Mouse (Mus musculus) thymus, postnatal 4 days (tissue): ENCODE data around the gene Mpp3.
"Not testable (repeated sequence)": the region's sequence is repeated elsewhere in the genome, so short reads cannot be mapped to it uniquely, and the experiment has no call there.

Experiments
- DNase-seq: peaks from one replicate; pipeline ENCODE4 v3.0.0; 2021

The Mpp3 gene

DNA sequence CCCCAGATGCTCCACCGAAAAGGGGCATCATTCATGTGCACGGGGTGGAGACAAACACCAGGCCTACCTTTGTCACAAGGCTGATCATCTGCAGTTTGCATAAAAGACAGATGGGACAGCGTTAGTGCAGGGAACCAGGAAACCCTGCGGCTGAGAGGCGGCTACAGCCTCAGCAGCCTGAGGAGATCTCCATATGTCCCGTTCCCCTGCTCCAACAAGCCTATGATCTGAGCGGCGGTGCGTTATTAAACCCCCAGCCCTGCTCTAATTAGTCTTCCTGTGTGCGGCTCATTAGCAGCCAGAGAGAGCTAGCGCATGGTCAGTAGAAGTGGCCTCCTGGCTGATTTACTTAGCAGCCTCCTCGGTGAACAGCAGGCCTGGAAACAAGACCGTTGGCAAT, 18.1 kb downstream of the Mpp3 start:
- no peak for DNase-seq

DNA sequence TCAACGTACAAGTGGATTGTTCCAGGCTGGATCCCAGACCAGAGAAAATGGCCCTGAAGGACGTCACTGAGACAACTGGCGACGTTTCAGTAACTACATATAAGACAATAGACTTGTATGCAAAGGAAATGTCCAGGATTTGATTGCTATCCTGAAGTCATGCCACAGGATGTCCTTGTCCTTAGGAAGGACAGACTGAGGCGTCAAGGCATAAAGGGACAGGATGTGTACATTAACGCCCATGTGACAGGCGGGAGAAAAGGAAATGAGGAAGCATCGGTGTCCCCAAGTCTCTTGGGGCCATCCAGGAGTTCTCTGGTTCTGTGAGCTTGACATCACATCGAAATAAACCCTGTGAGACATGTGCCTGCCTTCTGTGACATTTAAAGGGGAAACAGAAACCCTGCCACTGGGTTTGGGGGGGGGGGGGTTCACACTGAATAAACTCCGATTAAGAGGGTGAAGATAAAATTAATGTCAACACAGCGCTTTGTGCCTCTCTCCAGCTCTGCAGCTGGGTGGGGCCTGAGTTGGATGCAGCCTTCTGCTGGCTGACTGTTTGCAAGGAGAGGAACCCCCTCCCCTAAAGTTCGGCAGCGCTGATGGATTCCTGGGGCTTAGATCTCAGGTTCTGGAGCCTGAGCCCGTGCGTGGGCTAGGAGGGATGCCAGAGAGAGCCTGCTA, 19.2 kb downstream of the Mpp3 start:
- no peak for DNase-seq

DNA sequence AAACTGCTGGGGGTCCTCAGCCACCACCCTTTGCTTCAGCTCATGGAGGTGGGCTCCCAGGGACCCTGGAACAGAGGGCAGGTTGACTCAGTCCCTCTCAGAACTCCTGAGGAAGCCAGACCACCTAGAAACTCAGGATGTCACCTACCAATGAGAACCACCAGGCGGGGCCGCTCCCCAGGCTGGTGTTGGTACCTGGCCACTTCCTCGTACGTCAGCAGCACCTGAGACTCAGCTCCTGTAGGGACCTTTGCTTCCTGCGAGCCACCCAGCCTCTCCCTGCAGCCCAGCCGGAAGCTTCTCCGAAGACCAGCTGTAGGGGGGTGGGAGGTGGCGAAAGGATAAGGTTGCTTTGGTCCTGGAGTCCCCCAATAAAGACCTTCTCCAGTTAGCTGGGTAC, 19.9 kb downstream of the Mpp3 start:
- DNase-seq = no peak

DNA sequence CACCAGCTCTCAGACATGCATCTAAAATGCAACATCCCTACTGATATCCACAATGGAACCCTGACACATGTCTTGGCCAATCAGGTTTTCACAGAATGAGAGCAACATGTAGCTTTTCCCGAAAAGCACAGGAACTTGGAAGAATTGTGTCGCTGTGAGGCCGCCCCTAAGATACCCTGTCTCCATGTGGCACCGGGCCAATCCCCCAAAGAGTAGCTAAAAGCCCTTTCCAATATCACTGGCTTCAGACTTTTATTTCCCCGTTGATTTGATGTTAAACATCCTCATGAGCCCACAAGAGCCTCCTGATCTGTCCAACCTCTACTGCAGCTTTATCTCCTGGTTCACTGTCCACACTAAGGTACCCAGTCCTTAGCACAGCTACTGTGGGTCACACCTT, 21.6 kb downstream of the Mpp3 start:
- no peak for DNase-seq

DNA sequence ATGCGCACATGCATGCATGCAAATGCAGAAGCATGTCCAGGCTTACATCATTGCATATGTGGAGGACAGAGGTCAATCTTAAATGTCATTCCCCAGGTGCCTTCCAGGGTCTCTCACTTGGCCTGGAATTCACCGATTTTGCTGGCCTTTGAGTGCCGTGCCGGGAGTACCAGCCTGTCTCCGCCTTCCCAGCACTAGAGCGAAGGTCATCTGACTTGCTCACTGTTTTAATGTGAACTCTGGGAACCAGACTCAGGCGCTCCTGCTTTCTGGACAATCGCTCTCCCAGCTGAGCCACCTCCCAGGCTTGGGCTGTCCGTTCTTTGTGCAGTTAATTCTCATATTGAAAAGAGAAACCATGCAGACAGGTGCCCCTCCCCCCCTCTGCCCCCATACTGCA, 22.0 kb downstream of the Mpp3 start:
- no peak for DNase-seq

DNA sequence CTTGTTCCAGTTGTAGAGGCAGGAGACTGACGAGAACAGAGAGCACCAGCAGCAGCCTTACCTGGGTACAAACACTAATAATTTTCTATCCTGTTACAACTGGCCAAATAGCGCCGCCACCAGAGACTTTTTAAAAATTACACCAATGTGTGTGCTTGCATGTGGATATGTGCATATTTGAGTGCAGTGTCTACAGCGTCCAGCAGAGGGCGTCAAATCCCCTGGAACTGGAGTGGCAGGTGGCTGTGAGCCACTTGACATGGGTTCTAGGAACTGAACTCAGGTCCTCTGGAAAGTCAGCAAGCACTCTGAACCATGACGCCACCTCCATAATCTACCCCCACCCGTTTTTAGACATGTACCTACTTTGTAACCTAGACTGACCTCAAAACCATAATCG, 24.0 kb downstream of the Mpp3 start:
- no peak for DNase-seq

DNA sequence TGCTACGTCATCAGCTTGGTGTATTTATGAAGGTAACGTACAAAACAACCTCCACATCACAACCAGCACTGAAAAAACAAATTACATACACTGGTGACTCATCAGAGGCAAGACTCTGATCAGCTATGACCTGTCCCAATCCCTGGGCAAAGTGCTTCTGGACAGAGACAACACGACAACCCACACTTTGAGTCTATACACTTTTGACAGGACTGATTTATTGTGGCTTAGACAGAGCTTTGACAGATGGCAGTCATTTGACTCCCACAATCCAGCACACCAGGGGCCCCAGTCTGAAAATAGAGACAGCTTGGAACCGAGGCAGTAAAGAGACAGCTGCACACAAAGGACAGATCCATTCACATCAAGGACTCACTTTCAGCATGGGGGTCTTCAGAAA, 28.8 kb downstream of the Mpp3 start:
- no peak for DNase-seq

DNA sequence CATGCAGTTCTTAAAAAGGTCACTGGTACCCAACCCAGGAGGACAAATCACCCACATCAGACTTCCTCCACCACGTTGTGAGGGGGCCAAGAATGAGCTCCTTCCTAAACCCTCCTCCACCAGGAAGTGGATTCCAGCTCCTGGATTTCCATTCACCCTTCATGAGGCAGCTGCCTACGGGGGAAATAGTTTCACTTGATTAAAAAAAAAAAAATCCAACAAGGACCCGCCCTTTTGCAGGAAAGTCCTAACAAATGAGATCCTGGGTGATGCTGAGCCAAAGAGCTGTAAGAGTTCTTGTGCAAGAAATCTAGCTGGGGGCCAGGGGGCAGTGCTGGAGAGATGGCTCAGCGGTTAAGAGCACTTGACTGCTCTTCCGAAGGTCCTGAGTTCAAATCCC, 30.0 kb downstream of the Mpp3 start:
- DNase-seq = no peak

DNA sequence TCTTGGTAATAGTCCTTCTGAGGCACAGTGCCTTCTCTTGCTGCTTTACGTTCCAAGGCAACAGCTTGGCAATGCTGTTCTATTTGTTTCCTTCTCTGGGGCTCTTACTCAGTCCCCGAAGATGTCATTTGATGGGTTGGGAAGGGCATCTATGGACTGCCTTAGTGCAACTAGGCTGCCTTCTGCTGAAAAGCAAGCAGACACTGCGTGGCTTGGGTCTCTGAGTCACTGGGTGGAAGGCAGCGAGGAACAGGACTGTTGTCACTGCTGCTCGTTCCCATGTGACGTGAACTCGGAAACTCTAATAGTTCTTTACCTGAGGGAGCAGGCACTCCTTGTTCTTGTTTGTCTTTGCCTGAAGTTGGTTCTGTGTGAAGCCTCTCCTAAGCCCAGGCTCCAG, 32.3 kb downstream of the Mpp3 start:
- no peak for DNase-seq

DNA sequence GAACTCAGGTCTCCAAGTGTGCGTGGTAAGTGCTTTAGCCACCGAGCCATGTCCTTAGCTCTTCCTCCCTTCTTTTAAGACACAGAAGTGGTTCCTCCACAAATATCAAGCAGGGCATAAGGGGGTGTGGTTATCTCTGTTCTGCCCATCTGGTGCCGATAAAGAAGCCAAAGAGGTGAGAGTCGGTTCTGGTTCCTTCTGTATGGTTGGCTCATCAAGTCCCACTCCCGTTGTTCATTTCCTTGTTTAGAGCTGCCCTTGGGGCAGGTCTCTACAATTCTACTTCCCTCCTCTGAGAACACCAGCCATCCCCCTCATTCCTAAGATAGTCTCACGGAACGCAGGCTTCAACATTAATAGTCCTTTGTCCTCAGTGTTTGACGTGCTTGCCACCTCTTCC, 34.2 kb downstream of the Mpp3 start:
- no peak for DNase-seq

DNA sequence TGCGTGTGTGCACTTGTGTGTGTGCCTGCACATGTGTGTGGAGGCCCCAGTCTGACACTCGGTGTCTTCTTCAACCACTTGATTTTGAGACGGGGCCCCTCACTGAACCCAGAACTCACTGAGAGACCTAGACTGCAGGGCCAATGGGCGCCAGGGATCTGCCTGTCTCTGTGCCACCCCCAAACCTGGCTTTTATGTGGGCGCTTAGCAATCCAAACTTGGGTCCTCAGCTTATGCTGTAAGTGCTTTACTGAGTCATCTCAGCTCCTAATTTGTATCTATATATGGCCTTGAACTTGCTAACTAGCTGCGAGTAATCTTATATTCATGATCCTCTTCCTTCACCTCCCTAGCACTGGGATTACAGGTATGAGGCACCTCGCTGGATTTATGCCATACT, 35.9 kb downstream of the Mpp3 start:
- DNase-seq = no peak

DNA sequence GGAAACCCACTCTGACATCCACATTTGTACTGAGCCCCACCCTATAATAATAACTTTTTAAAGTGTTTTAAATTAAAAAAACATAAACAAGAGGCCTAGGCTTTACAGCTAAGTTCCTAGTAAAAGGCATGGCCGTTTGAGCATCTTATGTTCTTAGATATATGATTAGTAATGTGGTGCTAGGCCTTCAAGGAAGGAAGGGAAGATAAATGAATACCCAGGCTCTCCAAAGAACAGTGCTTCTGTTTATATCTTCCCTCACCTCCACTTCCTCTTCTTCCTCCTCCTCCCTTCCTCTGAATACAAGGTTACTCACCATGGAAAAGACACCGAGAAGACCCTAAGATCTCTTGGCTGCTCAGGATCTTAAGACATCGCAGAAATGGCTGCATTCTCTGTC, 36.4 kb downstream of the Mpp3 start:
- no peak for DNase-seq

DNA sequence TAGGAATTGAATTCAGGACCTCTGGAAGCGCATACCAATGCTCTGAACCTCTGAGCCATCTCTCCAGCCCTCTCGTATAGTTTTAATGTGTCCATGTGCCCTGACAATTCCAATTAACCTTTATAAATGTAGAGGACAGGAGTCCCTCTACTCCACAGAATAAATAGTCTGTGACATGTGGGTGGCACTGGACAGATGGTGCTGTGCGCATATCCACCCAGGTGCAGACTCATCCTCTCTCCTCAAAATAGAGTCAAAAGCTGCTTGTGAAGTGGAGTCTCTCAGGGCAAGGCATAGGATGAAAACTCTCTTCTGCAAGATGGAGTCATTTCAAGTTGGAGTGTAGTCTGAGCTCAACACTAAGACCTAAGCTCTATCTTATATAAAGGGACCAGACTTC, 38.0 kb downstream of the Mpp3 start:
- no peak for DNase-seq

DNA sequence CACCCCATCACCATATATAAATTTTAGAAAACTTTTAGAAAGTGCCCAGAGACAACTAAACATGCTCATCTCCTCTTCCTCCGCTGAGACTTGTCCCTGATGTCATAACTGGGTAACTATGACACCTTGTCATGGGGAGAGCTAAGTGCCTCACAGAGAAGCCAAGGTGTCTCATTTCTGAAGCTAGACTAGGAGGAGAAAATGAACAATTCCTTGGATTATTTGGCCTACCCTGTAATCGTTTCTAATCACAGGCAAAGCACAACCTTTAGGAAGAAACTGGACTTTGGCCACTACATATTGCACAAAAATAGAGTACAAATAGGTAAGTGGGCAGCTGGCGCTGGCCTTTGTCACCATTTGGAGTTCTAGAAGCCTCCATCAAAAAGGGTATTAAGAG, 41.3 kb downstream of the Mpp3 start, which contains the start of gene Dusp3:
Gene Dusp3 (minus strand): TSS at position 101 of the 400 bp plus-strand sequence.
- DNase-seq = no peak

DNA sequence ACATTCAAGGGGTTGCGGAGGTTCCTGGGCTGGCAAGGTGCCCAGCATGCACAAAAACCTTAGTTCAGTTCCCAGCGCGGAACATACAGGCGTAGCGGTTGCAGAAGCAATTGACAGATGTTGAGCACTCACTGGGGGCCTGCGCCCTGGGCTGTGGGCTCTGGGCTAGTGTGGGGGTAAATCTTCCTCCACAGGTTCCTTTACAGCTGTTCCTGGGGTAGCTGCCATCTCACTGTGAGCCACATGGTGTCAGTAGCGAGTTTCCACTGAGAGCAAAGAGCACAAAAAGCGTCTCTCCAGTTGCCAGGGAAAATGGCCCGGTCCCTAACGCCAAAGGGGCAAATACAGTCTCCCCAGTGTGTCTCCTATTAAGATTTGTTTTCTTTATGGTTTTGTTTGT, 42.3 kb downstream of the Mpp3 start:
- peak; percentile 74 for DNase-seq

DNA sequence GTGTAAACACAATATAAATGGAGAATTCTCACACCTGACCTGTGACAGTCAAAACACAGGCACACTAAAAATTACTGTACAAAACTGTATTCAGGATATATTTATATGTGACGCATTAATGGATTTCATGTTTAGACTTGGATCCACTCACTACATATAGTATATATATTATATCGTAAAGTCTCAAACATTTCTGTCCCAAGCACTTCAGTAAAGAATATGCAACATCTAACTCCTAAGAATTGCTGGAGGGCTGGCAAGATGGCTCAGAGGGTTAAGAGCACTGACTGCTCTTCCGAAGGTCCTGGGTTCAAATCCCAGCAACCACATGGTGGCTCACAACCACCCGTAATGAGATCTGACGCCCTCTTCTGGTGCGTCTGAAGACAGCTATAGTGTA, 42.8 kb downstream of the Mpp3 start:
- not testable (repeated sequence) for DNase-seq

DNA sequence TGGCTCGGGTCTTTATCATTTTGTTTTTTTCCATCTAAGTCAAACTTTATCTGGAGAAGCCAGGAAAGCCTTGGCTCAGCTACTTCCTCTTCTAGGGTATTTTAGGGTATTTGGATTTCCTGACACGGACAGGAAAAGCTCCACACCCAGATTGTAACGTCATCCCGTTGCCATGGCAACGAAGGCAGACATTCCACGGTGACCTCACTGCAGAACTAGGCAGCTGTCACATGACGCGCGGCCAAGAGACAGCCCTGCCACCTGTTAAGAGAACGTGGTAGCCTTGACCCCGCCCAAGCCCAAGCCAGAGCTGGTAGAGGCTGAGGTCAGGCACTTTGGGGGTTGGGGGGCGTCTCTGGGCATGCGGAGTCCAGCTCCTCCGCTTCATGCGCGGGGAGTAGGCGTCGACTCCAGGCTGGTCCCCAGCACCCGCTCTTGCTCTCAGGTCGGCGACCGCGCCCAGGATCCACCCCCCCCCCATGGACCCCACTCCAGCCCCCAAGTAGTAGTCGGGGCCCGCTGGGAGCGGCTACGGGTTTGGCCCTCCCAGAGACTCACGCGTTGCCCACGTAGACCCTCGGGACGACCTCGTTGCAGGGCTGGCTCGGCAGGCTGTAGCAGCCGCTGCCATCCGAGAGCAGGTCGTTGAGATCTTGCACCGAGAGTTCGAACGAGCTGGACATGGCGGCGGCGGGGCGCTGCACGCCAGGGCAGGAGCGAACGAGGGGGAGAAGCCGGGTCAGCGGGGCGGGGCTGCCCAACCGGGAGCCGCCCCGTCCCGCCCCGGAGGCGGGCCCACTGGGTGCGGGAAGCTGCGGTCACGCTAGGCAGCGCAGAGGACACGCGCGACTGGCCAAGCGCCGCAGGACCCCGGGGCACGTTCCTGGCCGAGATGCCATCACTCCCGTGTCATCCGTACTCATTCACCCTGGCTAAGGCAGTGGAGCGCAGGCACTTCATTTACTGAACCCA, 43.9 kb downstream of the Mpp3 start, which contains the start of gene Cfap97d1:
Gene Cfap97d1 (plus strand): TSS at position 226 of the 972 bp plus-strand sequence.
- DNase-seq = peak; percentile 40

DNA sequence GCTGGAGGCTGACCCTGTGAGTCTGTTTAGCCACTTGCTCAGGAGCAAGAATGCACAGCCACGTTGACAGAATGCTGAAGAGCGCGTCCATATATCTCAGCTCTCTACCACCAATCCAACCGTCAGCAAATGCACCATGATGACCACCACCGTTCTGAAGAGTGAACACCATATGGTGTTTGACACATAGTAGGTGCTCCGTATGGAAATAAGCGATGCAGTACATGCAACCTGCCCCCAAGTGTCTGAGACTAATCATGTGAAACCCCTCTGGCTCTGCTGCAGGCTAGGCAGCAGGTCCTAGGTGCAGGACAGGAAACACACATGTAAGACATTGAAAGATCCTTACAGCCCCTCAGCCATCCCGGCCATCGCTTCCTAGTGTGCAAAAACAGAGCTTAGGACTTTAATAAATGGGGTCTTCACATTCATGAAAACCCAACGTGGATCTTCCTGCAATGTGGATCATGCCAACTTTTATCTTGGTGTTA, 44.8 kb downstream of the Mpp3 start:
- DNase-seq = no peak

DNA sequence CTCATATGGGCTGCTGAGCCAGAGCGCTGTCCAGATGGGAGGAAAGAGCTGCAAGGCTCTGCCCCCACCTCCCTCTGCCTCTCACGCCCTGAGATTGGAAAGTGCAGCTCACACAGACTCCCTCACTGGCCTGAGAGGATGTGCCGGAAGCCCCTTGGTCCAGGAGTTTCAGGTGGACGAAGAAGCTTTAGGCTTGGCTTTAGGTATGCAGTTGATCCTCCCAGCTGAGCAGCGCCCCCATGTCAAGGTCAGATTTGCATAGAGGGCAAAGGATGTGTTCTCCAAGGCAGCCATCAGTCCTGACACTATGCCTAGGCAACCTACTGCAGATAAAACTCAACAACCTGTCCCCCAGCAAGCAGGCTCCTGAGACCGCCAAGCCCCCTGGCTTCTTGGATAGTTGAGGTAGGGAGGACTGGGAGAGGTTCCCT, 45.3 kb downstream of the Mpp3 start:
- no peak for DNase-seq

DNA sequence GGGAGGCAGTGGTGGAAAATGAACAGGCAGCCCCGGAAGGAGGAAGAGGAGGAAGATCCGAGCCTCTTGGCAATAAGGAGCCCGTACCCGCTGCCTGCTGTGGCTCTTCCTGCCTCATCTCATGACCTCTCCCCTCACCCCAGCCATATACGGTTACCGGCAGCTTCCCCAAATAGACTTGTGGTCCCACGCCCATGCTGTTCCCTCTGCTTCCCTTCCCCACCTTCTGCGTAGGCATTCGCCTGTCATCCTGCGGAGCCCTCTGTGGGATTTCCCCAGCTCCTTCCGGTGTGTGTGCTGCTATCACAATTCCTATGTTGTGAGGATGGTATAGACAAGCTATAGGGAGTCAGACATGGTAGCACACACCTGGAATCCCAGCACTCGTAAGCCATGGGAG, 46.4 kb downstream of the Mpp3 start:
- DNase-seq = no peak

DNA sequence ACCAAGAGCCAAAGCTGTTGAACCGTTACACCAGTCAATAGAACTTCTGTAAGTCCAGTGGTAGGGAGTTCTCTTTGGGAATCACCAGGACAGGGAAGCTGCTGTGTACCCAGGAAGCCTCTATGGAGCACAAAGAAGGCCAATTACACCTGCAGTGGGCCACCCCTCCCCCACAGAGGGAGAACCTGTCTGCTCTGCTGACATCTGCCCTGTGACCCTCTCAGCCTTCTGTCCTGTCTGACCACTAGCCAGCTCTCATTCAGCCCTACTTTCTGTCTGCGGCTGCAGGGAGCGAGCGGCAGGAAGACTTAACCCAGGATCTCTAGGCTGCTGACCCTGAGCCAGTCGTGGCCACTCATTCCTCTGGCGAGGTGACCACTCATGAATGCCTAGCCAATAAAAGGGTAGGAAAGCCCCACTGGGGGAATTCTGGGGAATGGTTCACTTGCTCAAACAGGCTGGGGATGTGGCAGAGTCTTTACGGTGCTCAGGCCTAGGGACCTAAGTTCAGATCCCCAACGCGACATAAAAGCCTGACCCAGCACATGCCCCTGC, 47.6 kb downstream of the Mpp3 start:
- DNase-seq = no peak

DNA sequence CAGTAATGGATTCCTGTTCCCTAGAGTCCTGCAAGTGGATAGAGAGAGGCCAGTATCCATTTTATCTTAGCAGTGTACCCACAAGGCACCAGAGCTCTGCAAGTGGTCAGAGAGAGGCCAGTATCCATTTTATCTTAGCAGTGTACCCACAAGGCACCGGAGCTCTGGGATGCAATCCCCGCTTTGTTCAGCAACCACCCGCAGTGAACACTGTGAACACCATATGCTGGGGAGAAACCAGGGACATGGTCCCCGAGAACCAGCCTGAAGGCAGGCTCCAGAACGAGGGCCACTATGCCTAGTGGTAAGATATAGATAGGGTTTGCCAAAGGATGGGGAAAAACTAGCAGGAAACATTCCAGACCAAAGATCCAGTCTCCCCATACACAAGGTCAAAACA, 49.1 kb downstream of the Mpp3 start:
- no peak for DNase-seq

DNA sequence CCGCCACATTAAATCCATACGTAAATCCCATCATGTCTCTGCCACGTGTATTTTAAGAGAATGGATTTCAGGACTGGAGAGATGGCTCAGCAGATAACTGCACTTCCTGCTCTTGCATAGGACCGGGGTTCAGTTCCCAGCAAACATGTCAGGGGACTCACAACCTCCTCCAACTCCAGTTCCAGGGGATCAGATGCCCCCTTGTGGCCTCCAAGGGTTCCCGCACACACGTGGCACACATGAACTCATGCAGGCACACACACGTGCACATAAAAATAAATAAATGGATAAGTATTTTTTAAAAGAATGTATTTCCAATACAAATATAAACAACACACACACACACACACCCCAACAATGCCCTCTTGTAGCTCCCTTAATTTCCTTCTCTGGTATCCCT, 51.3 kb downstream of the Mpp3 start:
- DNase-seq = no peak

DNA sequence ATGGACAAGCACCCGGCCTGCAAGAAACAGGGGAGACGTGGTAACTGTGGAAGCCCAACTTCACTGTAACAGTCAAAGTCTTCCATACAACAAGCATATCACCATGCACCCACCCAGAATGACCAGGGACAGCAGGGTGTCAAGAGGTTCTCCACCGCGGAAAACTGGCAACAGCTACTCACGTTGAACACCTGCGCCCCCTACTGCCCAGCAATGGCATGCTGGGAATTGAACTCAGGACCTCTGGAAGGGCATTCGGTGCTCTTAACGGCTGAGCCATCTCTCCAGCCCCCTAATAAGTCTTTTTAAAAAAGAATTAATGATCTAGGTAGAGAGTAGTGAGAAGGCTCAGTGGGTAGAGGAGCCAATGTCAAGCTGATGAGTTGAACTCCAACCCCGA, 53.3 kb downstream of the Mpp3 start:
- peak; percentile 53 for DNase-seq
